Mouse (Mus musculus): ENCODE data around the gene Olfr53. TPM values are rescaled to one million over a fixed set of nuclear protein-coding genes. Genes with fewer than 3 reads are reported as not detected.
"Not testable (repeated sequence)": the region's sequence is repeated elsewhere in the genome, so short reads cannot be mapped to it uniquely, and the experiment has no call there.

Gene Olfr53
- not detected for total RNA-seq (2021)

DNA sequence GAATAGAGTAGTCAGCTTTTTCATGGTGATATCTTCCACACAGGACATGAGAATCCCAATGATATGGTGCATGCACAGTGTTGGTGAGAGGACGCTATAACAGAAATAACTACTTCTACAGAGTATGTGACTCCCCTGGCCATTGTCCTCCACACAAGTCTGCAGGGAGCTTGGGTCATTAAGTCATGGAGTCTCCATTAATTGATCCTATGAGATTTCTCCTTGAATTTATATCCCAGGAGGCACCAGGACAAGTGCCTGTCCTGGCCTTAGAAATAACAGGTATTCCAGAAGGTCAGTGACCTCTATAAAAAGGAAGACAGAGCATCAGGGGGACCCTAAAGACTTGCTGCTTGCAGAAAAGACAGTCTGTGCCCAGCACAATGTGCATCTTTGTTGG lies at the start of gene Olfr53:
Gene Olfr53, plus strand, starts transcription at position 301 of the 400 bp plus-strand sequence.
- intact Hi-C loops (cut with DNase I), result no loop called here
- no peak for DNase-seq (ENCODE audit: low spot score in 2 of 2)

DNA sequence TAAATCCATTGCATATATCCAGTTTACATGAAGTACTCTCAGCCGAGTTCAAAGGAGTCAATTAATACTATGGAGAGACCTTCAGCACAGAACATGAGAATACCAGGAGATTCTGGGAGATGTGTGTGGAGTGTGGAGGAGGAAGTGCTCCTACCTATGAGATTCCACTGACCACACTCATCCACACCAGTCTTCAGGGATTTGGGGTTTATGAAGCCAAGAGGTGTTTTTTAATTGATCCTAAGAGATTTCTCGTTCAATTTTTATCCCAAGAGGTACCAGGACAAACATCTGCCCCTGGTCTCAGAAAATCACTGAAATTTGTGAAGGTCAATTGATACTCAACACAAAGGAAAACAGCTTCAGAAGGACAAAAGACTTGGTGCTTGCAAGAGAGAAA lies 45.3 kb upstream of the Olfr53 start, which contains the start of gene Olfr46:
Gene Olfr46, plus strand, starts transcription at position 301 of the 400 bp plus-strand sequence.
- DNase-seq (ENCODE audit: low spot score in 2 of 2); intact Hi-C loops (cut with DNase I): not testable (repeated sequence)

DNA sequence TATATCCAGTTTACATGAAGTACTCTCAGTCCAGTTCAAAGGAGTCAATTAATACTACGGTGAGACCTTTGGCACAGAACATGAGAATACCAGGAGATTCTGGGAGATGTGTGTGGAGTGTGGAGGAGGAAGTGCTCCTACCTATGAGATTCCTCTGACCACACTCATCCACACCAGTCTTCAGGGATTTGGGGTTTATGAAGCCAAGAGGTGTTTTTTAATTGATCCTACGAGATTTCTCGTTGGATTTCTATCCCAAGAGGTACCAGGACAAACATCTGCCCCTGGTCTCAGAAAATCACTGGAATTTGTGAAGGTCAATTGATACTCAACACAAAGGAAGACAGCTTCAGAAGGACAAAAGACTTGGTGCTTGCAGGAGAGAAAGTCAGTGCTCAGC lies 17.6 kb upstream of the Olfr53 start, which contains the start of gene Olfr61:
Gene Olfr61, plus strand, starts transcription at position 301 of the 400 bp plus-strand sequence.
- DNase-seq (ENCODE audit: low spot score in 2 of 2); intact Hi-C loops (cut with DNase I): not testable (repeated sequence)

DNA sequence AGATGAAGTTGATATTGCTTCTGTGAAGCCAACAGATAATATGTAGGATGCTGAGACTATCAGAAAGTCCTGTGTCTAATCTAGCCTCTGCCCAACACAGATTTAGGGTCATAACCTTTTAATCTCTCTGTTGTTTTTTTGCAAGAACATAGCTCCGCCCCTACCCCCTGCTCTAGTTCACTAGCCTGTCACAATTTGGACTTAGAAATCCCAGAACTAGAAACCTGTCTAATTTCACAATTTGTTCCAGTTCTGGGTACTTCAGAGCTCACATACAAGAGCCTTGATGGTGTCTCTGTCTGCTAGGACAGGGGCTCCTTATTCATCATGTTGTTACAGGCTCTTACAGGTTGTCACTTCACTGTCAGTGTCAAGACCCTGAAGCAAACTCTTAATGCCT lies 15.7 kb upstream of the Olfr53 start:
- intact Hi-C loops (cut with DNase I), result no loop called here

DNA sequence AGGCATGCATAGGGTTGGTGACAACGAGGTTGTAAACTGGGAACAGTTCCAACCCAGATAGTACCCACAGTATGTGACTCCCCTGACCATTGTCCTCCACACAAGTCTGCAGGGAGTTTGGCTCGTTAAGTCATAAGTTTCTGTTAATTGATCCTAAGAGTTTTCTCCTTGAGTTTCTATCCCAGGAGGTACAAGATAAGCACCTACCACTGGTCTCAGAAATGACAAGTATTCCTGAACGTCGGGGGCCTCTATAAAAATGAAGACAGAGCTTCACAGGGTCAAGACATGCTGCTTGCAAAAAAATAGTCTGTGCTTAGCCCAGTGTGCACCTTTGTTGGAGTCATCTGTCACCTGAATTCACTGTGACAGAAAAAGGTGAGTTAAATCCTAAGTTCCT lies 13.4 kb downstream of the Olfr53 start, which contains the start of gene Olfr539:
Gene Olfr539, plus strand, starts transcription at position 301 of the 400 bp plus-strand sequence.
- intact Hi-C loops (cut with DNase I), result no loop called here
- DNase-seq (ENCODE audit: low spot score in 2 of 2), result no peak

More for the DNA sequence above, 15.7 kb upstream of the Olfr53 start:
- no peak for DNase-seq (ENCODE audit: low spot score in 2 of 2)

DNA sequence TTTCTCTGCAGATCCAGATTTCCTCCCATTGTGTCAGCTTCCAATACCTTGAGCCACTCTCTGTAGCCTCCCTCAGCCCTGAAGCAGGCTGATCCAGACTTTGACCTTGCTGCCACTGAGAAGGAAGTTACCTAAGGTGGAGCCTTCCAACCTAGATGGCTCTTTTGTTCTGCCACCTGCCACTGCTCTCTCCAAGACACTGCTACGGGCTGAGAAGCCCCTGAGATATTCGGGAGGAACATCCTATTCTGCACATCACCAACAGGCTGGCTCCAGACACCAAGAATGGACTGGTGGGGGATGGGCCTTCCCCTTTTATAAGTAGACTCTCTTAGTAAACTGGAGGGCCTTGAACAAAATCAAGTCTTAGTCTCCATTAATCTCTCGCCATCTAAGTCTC lies 24.4 kb downstream of the Olfr53 start:
- DNase-seq (ENCODE audit: low spot score in 2 of 2); intact Hi-C loops (cut with DNase I): not testable (repeated sequence)

DNA sequence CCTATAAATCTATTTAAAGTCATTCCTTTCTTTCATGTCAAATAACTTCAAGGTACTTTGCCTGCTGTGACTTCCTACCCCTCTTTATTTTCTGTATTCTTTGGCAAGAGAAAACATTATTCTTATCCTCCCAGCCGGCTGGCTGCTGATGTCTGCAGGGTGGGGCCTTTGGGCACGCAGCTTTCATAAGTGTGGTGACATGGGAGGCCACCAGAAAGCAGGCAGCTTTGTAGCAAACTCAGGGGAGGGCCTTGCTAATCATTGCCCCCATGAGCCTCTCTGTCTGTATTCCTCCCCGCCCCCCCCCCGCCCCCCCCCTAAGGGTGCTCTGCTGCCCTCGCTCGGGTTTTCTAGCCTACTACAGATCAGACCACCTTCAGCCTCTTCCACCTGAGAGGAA lies 29.6 kb downstream of the Olfr53 start:
- DNase-seq (ENCODE audit: low spot score in 2 of 2), result no peak
- intact Hi-C loops (cut with DNase I), result no loop called here

DNA sequence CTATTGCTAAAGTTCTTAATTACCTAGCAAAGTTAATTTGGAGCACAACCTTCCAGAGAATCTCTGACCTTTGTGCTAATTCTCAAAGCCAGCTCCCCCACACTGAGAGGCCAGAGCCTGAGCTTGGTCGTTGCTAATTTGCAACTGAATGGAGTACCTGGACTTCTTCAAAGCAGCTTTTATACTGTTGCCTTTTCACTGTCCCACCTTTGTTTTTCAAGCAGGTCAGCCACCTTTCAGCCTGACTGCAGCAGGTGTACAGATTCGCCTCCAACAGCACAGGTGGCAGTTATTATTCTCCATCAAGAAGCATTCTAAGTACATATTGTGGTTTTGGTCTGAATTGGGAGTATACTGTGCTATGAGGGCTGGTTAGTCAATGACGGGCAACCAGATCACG lies 33.3 kb downstream of the Olfr53 start:
- intact Hi-C loops (cut with DNase I); DNase-seq (ENCODE audit: low spot score in 2 of 2): not testable (repeated sequence)

DNA sequence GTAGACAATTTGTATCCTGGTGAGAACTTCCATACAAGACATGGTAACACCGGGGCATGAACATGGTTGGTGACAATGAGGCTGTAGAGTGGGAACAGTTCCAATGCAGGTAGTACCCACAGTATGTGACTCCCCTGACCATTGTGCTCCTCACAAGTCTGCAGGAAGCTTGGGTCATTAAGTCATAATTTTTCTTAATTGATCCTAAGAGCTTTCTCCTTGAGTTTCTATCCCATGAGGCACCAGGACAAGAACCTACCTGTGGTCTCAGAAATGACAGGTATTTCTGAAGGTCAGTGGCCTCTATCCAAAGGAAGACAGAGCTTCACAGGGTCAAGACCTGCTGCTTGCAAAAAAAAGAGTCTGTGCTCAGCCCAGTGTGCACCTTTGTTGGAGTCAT lies 35.4 kb downstream of the Olfr53 start, which contains the start of gene Olfr45:
Gene Olfr45, plus strand, starts transcription at position 301 of the 400 bp plus-strand sequence.
- no peak for DNase-seq (ENCODE audit: low spot score in 2 of 2)
- intact Hi-C loops (cut with DNase I), result no loop called here

DNA sequence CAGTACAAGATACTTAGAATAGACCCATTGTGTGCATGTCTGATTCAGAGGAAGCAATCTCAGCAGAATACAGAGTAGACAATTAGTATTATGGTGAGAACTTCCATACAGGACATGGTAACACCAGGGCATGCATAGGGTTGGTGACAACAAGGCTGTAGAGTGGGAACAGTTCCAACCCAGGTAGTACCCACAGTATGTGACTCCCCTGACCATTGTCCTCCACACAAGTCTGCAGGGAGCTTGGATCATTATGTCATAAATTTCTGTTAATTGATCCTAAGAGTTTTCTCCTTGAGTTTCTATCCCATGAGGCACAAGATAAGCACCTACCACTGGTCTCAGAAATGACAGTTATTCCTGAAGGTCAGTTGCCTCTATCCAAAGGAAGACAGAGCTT lies 50.7 kb downstream of the Olfr53 start, which contains the start of gene Olfr541:
Gene Olfr541, plus strand, starts transcription at position 301 of the 400 bp plus-strand sequence.
- intact Hi-C loops (cut with DNase I), result no loop called here
- DNase-seq (ENCODE audit: low spot score in 2 of 2), result no peak

Other genes starting within 250 kb of the Olfr53 start
- not detected for gene Olfr531, start 243.5 kb upstream of the Olfr53 start, total RNA-seq (2021)
- gene Olfr532, start 224.8 kb upstream of the Olfr53 start, total RNA-seq (2021), result not detected
- not detected for gene Olfr533, start 183.1 kb upstream of the Olfr53 start, total RNA-seq (2021)
- gene Olfr535, start 162.2 kb upstream of the Olfr53 start, total RNA-seq (2021), result not detected
- not detected for gene Olfr536, start 139.1 kb upstream of the Olfr53 start, total RNA-seq (2021)
- not detected for gene Olfr538, start 78.6 kb upstream of the Olfr53 start, total RNA-seq (2021)
- under 1 TPM in 1 of 2 experiments, not detected in 1; 0.09 TPM for gene Olfr46, start 45.2 kb upstream of the Olfr53 start, total RNA-seq (2021)
- not detected for gene Olfr61, start 17.5 kb upstream of the Olfr53 start, total RNA-seq (2021)
- under 1 TPM; 0.05 to 0.07 TPM for gene Olfr539, start 13.5 kb downstream of the Olfr53 start, total RNA-seq (2021)
- not detected for gene Olfr45, start 35.5 kb downstream of the Olfr53 start, total RNA-seq (2021)
- gene Olfr541, start 50.8 kb downstream of the Olfr53 start, total RNA-seq (2021), result not detected
- gene Cyp2e1, start 117.3 kb downstream of the Olfr53 start, total RNA-seq (2021), result not detected
- gene Syce1, start 141.4 kb downstream of the Olfr53 start, total RNA-seq (2021), result not detected
- gene Zfp941, start 175.7 kb downstream of the Olfr53 start, total RNA-seq (2021), result 10 to 100 TPM; 23.6 to 24.7 TPM
- 1 to 10 TPM; 2.7 to 4.1 TPM for gene Urah, start 188.6 kb downstream of the Olfr53 start, total RNA-seq (2021)
- not detected for gene Scgb1c1, start 199.1 kb downstream of the Olfr53 start, total RNA-seq (2021)
- gene Odf3, start 201.4 kb downstream of the Olfr53 start, total RNA-seq (2021), result not detected
- 1 to 10 TPM; 1.2 to 1.8 TPM for gene Gm45785, start 209.9 kb downstream of the Olfr53 start, total RNA-seq (2021)
- gene Ric8a, start 210.5 kb downstream of the Olfr53 start, total RNA-seq (2021), result 10 to 100 TPM; 66.0 to 70.0 TPM
- gene Bet1l, start 211.1 kb downstream of the Olfr53 start, total RNA-seq (2021), result 10 to 100 TPM; 25.9 to 28.1 TPM
- 100 to 1,000 TPM; 116 TPM for gene Psmd13, start 235.5 kb downstream of the Olfr53 start, total RNA-seq (2021)
- gene Sirt3, start 235.9 kb downstream of the Olfr53 start, total RNA-seq (2021), result 10 to 100 TPM; 77.1 to 78.2 TPM